Mouse (Mus musculus) lung, adult 2 months (tissue): Measurements from ENCODE around the gene Actr3b.

Source experiments
- CTCF ChIP-seq: fragments of 200-500 bp; IDR thresholded peaks from 2 replicates; pipeline ENCODE4 v1.5.1; 2011; ENCODE audit warnings: mild to moderate bottlenecking, low read length, control low read depth; ENCODE audit not compliant: insufficient read depth
- POLR2A ChIP-seq: fragments of 200-500 bp; IDR thresholded peaks from 2 replicates; pipeline ENCODE4 v1.6.1; 2011; ENCODE audit warnings: low read depth, mild to moderate bottlenecking, control low read depth, low read length, borderline replicate concordance; ENCODE audit errors: extremely low read depth

GRCm38 (mm10) chr5:25791570-25791969 is 31.8 kb downstream of the Actr3b start:
- TF ChIP-seq CTCF (no peak), POLR2A (no peak)
